Mouse (Mus musculus) telencephalon, adult 2 months (tissue): ENCODE data around the gene Kctd13.

Source experiments
- DNase-seq: peaks from one replicate; pipeline ENCODE4 v3.0.0-alpha.2; 2011; ENCODE audit warnings: low read depth, low spot score

The Kctd13 gene

GRCm38 (mm10) chr7:126982054-126982453 is 53.4 kb downstream of the Kctd13 start:
- DNase-seq, result no peak

GRCm38 (mm10) chr7:126983113-126983512 is 54.4 kb downstream of the Kctd13 start:
- no peak for DNase-seq

GRCm38 (mm10) chr7:126984667-126985444 is 56.2 kb downstream of the Kctd13 start:
- DNase-seq, result peak; percentile 83

GRCm38 (mm10) chr7:126986319-126986718 is 57.6 kb downstream of the Kctd13 start:
- DNase-seq, result no peak

- DNase-seq, result no peak
These were observed 60.1 kb downstream of the Kctd13 start for GRCm38 (mm10) chr7:126988816-126989215.
